Mouse (Mus musculus): ENCODE measurements around the gene Kank3.

- TF ChIP-seq CTCF (IDR thresholded peaks at IDR 0.05) = no peak
- no peak for TF ChIP-seq EP300 (IDR thresholded peaks at IDR 0.05)
Measured at GRCm38 (mm10) chr17:33848139-33848538, 37.8 kb downstream of the Kank3 start.

Measured in lung, postnatal 0 days (tissue).